Mouse (Mus musculus) Muller cell, postnatal 12 days (primary cell): ENCODE measurements at regions not wholly inside any gene's neighbourhood (a gene's known extent, or its start where the extent isn't known, plus 50 kb on each side); places are given as distances from the start of the nearest gene placed in this dataset.

ENCODE experiments used
- DNase-seq: peaks from one replicate; pipeline ENCODE4 v3.0.0-alpha.2; 2015; ENCODE audit errors: inconsistent ontology term

DNA sequence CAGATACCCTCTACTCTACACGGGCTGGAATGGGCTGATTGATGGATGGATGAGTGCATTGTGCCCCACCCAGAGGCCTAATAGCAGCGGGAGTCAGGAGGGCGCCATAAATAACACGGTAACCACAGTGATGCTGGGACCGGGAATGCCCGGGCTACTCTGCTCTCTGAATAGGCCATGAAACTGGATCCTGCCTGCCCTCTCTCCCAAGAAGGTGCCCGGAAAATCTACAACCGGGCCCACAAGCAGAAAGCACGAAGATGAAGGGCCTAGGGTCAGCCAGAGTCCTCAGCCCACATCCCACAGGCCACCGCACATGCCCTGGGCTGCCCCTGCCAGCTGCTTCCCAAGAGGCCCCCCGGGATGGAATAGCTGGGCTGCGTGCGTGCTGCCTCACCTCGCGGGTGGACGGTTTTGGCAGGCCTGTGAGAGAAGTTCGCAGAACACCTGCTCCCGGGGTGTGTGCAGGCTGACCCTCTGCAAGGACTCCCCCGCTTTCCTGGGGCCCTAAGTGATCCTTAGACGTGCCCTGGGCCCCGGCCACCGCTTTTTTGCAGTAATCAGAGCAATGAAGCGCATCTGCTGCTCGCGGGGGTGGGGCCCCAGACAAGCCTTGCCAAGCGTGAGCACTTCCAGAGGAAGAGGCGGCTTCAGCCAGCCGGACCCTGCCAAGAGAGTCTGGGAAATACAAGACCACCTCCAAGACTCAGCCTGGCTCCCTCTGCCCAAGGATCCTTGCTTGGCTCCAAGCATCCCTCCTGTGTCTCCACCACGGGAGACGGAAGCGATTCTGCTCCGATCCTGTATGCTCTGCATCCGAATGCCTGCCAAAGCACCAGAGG lies 106.7 kb upstream of the Tbx3 start:
- DNase-seq, result peak; percentile 81

DNA sequence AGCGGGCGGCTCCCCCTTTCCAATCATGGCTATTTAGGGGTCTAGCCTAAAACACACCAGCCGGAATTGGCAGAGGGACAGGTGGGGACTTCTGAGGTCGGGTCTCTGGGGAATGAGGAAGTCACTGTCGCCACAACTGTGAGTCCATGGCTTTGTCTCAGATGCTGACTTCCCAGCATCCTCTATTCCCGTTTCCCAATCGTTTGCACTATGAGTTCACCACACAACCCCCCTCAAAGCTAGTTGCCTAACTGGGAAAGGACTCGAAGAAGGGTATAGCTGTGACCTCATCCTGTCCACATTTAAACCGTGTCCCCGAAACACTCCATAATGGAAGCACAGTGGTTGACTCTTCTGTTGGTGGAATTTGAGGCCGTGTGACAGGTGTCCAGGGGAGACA lies 102.8 kb upstream of the Tbx3 start:
- no peak for DNase-seq

DNA sequence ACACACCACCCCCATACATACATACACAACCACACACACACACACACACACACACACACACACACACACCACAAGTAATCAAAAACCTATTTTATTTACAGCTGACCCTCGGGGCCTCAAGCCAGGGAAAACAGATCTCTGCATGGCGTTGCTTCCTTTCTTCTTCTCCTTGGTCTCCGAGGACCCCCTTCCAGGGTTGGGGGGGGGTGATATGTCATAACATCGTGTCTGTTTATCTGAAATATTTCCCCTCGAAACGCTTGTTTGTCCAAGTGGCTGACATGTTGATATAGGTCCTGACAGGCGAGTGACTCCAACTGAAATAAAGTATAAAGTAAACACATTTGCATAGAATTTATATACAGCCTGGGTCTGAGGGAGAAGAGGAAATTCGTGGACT lies 100.4 kb upstream of the Tbx3 start:
- no peak for DNase-seq

DNA sequence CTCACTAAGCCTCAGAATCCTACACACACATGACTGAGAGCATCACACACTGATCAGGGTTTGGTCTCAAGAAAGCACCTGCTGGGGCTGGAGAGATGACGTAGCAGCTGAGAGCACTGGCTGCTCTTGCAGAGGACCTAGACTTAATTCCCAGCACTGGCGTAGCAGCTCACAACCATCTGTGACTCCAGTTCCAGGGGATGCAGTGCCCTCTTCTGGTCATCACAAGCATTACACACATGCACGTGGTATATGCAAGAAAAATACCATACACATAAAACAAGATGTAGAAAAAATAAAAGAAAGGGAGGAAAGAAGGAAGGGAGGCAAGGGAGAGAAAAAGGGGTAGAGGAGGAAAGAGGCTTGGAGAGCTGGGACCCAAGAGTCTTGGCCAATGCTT lies 98.8 kb upstream of the Tbx3 start:
- DNase-seq, result no peak

DNA sequence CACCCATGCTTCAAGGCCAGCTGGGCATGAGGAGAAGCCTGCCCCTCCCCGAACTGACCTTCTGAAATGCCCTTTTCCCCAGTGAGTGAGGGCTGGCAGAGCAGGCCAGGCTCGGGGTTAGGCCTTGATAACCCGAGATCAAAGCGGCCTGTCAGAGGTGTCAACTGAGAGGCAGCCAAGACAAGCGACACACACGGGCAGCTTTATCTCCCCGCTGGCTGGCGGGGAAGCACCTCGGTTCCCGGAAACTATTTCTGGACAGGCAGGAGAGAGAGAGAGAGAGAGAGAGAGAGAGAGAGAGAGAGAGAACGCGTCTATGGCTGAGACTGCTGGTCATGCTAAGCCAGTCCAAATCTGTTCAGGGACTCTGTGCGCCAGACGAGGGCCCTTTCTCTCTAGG lies 95.3 kb upstream of the Tbx3 start:
- no peak for DNase-seq

DNA sequence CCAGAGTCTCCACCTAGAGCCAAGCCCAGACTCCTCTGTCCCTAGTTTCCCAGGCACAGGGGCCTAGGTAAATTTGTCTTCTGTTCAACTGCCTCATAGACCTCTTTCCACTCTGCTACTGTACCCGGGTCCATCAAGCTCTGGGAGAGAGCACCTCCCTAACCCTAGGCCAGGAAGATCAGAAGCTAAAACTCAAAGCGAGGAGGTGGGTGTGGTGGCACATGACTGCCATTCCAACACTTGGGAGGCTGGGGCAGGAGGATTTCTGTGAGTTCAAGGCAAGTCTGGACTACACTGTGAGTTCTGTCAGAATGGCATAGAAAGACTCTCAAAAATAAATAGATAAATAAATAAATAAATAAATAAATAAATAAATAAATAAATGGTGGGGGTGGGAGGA lies 91.2 kb upstream of the Tbx3 start:
- DNase-seq, result no peak

DNA sequence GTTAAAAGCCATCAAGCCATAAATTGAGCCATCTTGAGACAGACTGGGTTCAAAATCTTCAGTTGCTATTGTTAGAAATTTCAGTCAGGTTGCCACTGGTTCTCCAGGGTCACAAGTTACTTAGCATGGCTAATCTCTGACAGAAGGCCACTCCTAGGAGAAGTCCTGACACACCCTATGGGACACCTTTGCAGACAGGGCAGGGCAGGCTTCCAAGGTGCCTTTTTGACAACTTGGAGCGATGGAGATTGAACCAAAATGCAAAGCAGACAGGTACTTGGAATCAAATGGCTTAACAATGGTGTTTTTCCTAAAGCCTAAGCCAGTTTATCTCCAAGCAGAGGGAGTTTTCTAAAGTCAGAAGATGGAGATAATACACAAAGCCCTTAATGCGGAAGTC lies 90.7 kb upstream of the Tbx3 start:
- DNase-seq, result no peak

DNA sequence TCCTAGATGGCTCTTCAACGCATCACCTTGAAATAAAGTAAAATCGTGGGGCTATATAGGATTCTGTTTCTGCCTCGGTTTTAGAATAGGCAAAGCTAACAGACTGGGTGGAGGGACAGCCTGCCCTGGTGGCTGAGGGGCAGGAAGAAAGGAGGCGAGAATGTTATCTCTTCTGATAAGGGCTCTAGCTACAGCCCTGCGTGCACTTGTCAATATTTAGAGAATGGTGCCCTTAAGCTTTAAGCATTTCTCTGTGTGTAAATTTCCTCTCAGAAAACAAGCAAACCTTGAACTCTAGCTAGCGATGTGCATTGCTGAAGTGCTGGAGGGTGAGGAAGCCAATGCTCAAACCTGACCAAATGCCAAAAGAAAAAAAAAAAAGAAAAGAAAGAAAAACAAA lies 90.1 kb upstream of the Tbx3 start:
- DNase-seq, result no peak

DNA sequence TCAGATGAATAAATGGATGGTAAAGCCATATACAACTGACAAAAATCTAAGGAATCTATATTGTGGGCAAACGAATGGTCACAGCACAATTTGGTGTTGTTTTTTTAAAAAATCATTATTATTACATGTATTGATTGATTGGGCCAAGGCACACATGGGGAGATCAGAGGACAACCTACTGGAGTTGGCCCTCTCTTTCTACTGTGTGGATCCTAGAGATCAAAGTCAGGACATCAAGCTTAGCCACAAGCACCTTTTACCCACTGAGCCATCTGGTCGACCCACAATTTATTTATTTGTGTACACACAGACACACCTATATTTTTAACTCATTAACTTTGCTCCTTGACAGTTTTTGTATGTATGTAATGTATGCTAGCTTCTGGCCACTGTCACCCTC lies 89.7 kb upstream of the Tbx3 start:
- no peak for DNase-seq

DNA sequence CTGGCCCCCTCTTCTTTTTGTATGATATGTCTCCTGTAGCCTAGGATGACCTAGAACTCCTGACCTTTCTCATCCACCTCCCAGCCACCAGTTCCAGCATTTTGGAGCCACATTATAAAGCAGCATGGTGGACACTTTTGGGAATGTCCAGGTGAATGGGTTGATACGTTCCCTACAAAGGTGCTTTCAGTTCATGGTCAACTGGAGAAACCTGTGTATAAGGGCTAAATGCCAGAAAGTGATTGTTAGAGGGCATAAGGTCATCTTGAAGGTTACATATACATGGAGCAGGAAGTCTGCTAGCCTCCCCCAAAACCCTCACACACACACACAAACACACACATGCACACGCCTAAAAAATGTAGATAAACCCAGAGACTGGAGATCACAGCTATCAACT lies 86.1 kb upstream of the Tbx3 start:
- DNase-seq, result no peak

DNA sequence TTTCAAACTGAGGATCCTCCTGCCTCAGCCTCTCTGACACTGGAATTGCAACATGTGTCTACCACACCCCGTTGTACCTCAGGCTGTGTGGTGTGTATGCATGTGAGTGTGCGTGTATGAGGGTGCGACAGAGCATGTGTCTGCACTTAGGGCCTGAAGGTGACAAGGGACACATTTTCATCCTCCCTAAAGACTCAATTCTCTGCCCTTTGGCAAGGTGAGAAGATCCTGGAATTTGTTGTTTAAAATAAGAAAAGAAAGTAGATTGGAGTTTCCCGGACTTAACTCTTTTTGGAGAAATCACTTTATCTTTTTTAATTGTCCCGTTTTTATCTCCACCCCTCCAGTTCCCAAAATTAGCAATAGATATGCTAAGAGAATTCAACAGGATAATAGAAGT lies 85.6 kb upstream of the Tbx3 start:
- DNase-seq, result no peak

DNA sequence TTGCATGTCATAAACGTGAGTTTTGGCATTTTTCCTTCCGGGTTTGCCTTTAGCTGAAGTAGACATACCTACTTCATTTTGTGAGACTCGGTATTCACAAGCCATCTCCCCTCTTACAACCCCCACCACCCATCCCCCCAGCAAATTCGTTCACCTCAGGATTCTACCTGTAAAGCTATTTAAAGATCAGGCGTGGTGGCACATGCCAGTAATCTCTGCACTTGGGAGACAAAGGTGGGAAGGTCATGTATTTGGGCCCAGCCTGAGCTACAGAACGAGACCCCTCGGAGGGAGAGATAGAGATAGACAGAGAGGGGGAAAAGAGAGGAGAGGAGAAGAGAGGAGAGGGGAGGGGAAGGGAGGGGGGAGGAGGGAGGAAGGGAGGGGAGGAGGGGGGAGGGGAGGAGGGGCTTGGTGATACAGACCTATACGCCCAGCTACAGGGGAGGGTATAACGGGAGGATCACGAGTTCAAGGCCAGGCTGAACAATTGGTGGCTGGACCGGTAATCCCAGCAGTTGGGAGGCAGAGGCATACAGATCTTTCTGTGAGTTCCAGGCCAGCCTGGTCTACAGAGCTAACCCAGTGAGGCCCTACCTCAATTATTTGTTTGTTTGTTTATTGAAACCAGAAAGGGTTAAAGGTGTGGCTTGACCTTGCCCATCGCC lies 83.9 kb upstream of the Tbx3 start:
- DNase-seq, result no peak

DNA sequence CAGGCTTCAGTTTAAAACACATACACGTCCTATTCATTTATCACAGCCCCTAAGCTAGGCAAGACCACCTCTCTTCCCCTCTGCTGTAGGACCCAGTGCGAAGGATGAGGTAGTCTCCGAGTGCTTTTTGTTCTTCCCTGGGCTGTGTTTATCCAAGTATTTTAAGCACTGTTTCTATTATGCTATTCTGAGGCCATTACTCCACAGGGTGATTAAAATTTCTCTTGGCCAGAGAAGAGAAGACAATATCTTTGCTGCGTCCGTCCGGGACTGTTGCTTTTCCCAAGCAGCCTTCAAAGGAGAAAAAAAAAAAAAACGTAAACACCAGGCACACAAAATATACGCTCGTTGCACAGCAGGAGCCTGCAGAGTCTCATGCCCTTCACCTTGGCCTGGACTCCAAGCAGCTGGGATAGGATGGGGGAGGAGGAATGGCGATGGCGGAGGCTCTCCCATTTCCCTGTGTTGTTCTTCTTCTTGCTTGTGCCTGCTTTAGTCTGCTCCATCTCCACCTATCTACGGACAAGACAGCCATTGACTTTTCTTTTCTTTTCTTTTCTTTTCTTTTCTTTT lies 83.1 kb upstream of the Tbx3 start:
- DNase-seq, result no peak

DNA sequence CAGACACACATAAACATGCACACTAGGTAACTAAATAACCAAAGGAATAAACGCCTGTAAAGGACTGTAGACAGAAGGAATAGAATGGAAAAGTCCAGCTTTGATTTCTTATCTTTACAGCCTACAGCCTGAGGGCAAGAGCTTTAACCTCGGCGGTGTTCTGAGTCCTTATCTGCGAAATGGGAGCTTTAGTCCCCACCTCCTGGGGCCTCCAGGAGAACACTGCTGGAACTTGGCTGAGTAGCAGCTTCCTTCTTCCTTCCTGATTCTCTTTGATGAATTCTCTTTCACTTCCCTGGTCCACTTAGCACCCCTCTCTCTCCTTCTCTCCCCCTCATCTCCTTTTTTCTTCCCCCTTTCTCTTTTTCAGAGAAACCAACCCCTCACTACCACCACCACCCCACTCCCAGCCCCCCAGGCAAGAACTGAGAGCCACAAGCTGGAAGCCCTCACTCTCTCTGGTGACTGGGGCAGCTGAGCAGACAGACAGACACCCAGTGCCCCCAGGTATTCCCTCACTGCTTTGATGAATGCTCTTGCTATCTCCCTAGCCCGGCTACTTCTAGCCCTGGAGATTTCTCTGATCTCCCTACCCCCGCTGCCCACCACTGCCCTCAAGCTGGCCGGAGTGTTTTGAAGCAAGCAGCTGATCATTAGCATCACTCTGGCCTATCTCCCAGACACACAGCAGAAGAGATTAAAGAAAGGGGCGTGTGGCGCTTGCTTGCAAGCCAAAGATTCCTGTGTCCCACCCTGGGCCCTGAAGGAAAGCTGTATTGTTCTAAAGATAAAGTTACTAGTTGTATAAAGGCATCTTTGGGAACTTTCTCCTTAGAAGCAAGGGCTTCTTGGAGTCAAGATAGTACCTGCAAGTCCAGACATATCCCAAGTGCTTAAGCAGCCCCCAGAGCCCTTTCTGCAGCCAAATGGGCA lies 81.9 kb upstream of the Tbx3 start:
- DNase-seq, result no peak

DNA sequence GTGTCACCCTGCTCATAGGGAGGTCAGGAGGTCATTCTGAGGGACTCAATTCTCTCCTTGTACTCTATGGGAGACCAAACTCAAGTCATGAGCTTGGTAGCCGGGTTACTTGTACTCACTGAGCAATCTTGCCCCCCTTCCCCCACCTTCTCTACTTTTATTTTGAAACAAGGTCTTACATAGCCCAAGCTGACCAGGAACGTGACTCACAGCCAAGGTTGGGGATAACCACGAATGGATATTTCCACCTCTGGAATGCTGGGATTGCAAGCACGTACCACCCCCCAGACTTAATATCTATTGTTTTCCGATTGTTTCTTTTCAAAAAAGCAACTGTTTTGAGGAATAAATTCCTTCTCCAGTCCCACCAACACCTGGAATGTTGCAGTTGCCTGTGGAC lies 79.2 kb upstream of the Tbx3 start:
- peak; percentile 30 for DNase-seq

DNA sequence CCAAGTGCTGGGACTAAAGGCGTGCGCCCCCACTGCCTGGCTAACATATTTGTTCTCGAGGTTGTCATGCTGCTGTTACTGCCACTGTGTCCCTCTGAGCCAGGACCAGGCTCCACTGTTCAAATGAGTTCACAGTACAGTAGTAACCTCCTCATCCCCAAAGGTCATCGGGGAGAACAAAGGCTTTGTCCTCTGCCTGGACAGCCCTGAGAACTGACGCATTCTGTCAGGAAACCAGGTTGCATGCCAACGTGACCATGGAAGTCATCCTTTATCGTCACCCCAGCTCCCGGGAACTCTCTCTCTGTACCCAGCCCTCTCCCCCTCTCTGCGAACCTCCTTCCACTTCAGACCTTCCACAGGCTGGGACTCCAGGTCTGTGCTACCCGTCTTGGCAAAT lies 77.6 kb upstream of the Tbx3 start:
- no peak for DNase-seq

DNA sequence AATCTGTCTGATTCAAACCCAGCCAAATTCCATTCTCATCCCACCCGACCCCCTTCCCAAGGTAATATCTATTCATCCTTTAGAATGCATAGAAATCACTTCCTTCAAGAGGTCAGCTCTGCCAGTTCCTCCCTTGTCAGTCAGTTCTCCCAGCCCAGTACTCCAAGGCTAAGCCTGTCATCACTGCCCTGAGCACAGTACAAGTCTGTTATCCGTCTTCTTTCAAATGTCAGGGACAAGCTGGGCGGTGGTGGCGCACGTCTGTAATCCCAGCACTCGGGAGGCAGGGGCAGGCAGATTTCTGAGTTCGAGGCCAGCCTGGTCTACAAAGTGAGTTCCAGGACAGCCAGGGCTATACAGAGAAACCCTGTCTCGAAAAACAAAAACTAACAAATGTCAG lies 75.9 kb upstream of the Tbx3 start:
- no peak for DNase-seq

DNA sequence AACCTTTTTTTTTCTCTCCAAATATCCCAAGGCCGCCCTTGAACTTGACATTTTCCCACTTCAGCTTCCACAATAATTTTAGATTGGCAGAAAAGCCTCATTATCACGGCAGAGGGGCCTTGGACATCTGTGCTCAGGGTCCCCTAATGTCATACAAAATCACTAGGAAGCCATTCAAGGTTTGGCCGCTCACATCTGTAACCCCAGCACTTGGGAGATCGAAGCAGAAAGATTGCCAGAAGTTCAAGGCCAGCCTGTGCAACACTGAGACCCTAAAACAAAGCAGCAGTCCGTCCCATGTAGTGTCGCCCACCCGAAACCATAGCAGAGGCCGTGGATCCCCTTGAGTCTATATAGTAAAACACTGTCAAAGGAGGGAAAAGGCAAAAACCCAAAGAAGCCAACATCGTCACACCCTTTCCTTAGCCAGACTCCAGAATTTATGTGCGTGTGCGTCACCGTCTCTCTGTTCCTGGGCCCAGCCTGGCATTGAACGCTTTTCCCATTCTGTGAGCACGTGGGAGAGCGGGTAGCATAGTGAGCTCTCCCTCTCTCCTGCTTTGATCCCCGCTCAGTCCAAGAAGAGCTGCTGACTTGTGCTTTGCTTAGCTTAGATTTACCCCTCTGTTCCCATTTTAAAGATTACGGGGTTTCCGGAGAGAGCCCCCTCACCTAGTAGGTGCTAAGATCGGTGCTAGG lies 74.0 kb upstream of the Tbx3 start:
- DNase-seq, result no peak

DNA sequence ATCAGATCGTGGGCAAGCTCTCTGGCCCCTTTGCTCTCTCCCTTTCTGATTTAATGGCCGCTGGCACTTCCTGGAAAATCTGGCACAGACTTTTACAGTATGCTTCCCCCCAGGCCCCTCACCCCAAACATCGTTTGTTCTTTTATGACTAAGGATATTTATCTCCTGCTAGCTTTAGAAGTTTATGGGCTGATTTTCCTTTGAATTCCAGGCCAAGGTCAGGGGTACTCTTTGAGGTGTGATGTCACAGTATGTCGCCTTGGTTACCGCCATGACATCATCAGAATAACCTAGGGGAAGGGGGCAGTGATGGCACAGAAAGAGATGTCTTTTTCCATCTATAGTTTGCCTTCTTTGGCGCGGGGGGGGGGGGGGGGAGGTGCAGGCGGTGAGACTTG lies 73.5 kb upstream of the Tbx3 start:
- no peak for DNase-seq

DNA sequence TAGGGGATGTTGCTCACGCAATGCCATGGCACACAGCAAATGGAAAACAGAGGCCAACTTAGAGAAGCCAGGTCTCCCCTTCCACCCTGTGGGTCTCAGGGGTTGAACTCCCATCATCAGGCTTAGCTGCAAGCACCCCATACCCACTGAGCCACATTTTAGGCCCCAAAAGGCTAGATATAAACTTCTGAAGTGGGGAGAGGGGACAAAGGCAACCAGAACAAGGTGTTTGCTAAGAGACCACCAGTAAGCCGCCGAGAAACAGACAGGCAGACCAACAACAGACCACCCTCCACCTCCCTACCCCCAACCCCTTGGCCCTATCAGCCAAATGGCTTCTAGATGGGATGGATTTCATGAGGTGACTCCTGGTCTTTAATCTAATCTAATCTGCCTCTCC lies 72.9 kb upstream of the Tbx3 start:
- no peak for DNase-seq

DNA sequence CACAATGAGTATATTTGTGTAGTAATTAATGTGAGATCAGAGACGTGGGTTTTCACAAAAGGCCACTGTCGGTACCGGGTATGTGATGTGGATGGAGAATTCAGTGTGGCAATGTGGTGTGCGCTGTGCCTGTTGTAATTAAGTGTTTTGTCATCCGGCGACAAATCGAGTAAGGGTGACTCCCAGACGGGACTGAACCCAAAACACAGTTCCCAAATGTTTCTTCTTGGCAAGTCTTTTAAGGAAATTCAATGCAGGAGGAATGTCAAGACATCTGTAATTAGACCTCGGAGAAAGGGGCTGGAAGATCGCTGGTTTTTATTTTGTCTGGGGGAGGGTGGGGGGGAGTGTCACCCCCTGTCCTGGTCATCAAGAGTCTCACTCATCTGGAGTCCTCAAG lies 72.3 kb upstream of the Tbx3 start:
- DNase-seq, result no peak

DNA sequence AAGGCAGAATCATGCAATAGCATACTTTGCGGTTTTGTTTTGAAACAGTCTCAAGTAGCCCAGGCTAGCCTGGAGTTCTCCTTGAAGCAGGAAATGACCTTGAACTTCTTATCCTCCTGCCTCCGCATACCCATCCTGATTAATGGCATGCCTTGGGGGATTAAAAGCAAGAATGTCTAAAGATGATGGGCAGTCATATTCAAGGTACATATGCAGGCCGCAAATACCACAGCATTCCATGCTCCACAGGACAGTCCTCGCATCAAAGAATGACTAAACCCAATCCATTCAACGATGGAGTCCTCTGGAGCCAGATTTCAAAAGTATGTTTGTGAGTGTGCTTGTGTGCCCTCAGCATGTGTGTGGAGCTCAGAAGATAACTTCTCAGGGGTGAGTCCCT lies 69.1 kb upstream of the Tbx3 start:
- no peak for DNase-seq
